Mouse (Mus musculus) urinary bladder, postnatal 36 days (tissue): ENCODE measurements around the gene Tars2.
A peak's percentile ranks its signal among the peaks of the same experiment; 100 is the strongest.

Source experiments
- DNase-seq, 2 experiments: peaks; one replicate each; pipeline ENCODE4 v3.0.0; 2022; ENCODE audit warnings: low spot score in 2 of 2, mixed read lengths in 1 of 2

The Tars2 gene

DNA sequence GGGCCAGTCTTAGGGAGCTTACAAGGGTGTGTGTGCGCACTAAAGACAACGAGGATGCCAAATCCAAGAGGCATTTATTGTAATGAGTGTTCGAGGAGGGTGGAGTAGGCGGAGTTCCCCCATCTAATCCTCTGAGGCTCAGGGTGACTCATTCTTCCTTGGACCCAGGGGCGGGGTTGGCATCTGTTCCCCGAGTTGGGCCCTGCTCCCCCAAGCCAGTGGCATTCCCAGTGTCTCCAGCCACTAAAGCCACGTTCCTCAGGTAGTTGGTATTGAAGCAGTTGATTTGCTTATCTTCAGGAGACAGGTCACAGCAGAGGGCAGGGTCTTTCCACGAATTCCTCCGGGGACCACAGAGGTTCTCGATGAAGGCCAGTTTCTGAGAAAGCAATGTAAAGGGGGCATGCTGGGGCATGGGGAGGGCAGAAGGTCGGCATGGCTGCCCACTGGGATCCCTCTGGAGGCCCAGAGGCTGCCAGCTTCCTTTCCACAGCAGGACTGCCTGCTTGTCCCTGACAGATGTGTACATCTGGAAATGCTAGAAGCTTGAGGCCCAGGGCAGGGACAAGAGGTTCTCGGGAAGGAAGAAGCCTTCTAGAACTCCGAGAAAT, 25.8 kb downstream of the Tars2 start:
- DNase-seq: peak; percentile 62 to 66

DNA sequence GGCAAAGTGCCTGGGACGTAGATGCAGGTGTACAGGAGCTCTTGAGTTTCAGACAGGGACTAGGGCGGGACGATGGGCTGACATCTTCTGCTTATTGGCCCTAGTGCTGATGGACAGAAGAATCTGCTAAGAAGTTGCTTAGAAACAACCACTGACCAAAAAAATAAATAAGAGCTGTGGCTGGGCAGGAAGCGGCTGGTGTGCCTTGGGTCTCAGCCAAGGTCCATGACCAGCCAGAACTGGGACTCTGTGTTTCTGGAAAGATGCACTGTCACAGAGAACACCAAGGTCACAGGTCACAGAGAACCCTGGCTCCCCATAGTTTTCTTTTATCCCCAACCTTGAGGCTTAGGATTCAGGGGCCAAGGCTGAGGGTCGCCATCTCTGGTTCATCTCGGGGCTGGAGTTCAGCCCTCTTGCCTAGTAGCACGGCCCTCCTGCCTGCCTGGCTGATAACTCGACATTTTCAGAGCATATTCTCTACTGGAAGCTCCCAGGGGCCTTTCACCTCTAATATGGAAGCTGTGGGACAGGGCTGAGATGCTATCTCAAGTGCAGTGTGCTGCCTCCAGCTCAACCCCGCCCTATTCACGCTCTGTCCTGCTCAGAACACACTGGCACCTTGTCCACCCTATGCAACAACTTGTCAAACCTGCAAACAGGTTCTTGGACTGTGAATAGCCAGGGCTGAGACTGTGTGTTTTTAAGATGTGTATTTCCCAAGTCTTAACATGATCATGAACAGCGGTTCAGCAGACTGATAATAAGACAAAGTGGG, 27.1 kb downstream of the Tars2 start:
- peak; percentile 45 to 55 for DNase-seq

DNA sequence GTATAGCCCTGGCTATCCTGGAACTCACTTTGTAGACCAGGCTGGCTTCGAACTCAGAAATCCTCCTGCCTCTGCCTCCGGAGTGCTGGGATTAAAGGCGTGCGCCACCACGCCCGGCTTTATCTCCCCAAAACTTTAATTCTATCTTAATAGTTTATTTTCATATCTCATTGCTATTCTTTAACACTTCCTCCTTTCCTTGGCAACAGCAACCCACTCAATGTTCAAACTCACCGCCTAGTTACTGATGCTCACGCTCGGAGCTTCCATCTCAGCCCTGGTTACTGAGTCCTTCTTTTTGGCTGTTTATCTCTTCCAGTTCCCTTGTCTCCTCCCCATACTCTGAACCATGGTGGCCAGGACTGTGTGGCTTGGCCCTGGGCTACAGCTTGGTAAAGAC, 27.7 kb downstream of the Tars2 start:
- no peak for DNase-seq

DNA sequence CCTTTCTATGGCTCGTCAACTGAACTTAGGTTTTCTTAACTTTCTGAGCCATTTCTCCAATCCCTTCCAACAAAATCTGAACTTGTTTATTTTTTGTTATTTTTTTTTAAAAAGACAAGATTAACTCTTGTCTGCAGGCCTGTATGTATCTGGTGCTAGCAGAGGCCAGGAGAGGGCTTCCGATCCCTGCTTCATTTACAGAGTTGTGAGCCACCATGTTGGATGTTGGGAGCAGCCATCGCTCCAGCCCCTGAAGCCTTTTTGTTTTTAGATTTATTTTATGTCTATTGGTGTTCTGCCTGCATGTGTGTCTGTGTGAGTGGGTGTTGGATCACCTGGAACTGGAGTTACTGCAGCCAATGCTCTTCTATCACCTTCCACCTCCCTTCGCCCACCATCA, 28.2 kb downstream of the Tars2 start:
- no peak for DNase-seq

DNA sequence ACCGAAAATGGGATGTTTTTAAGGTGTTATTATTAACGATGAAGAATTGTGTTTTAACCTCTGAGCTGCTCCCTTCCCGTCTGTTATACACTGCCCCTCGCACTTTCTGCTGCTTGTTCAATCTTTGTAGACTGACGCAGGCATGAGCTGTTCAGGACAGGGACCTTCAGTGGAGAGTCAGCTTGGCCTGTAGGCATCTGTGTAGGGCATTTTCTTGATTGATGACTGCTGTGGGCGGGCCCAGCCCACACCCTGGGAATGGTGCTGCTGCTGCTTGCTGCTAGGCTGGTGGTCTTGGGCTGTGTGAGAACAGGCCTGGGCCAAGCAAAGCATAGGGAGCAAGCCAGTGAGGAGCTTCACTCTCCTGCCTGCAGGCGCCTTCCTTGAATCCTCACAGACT, 29.6 kb downstream of the Tars2 start:
- no peak for DNase-seq

DNA sequence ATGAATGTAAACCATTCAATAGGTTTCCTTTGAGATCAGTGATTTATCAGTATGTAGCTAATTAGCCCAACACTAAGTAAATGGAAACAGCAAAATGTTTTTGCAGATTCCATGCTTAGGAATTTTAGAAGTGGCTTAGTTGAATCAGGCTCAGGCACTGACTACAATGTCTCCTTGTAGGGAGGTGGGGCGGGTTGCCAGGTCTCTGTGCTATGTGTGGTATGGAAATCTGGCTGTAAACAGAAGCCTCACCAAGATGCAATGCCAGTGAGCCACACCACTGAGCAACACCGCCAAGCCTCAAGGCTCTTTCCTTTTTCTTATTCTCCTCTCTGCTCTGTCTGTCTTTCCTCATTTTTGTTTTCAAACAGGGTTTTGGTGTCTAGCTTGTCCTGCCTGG, 31.1 kb downstream of the Tars2 start:
- DNase-seq: no peak

DNA sequence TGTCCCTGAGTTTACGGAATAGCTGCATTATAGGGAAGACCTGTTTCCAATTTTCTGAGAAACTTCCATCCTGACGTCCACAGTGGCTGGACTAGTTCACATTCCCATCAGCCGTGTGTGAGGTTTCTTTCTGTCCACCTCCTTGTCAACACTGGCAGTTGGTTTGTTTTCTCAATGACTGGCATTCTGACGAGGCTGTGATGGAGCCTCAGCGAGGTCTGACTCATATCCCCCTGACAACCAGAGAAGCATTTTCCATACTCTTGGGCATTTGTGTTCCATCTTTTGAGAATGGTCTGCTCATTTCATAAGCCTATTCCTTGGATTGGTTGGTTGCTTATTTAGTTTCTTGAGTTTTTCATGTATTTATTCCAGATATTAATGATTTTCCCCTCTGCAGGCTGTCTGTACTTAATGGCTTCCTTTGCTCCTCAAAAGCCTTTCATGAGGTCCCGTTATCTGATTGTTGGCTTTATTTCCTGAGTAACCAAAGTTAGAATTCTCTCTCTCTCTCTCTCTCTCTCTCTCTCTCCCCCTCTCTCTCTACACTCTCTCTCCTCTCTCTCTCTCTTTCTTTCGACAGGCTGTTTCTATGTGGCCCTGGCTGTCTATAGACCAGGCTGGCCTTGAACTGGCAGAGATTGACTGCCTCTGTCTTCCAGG, 33.2 kb downstream of the Tars2 start:
- DNase-seq: no peak

DNA sequence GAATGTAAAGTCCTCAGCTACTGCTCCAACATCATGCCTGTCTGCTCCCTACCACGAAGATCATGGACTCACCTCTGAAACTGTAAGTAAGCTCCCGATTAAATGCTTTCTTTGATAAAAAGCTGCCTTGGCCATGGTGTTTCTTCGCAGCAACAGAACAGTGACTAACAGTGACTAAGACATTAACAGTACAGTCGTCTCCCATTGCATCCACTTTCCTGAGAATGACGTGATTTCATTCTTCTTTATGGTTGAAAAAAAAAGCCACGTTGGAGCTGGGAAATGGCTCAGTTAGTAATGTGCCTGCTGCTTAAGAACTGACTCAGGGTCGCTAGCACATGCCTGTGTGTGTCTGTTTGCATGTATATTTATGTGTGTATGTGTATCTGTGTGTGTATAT, 34.1 kb downstream of the Tars2 start:
- DNase-seq: no peak

DNA sequence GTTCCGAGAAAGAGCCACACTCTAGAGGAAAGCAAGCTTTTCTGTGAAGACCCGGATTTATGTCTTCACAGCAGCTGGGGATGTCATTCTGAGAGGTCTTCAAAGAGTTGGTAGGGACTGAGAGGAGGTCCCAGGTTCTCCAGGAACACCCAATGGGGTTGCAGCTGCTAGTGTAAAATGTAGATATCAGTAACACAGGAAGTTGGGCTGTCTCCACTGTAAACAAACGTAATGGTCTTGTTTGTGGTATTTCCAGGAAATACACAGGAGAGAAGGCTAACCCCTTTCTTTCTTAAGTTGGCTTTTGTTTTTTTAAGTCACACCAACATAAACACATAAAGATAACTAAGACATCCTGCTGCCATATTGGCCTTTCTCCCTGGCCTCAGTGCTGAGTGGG, 37.6 kb downstream of the Tars2 start:
- no peak for DNase-seq

DNA sequence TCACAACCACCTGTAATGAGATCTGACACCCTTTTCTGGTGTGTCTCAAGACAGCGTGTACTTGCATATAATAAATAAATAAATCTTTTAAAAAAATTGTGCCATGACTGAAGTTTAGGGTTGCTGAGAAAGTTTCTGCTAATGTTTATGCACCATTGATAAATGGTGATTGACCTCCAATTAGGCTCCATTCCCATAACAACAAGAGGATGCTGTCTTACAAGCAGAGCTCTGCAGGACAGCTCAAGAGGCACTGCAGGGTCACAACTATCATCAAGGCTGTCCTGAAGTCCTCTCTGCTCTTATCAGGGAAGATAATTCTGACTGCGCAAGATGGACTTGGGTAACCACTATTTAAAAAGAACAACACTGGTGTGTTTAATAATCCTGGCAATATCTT, 41.9 kb downstream of the Tars2 start:
- DNase-seq: no peak

DNA sequence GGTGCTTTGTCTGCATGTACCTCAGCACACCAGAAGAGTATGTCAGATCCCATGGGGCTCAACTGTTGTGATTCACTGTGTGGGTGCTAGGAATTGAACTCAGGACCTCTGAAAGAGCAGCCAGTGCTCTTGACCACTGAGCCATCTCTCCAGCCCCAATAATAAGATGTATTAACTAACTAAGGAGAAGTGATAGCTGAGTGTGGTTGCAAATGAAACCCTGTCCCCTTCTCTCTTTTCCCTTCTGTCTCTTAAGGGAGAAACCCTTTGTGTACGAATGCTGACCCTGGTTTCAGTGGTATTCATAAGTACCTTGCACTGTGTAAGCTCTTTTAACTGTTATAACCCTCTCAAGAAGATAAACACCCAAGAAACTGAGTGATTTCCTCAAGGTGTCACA, 43.9 kb downstream of the Tars2 start:
- DNase-seq: no peak

DNA sequence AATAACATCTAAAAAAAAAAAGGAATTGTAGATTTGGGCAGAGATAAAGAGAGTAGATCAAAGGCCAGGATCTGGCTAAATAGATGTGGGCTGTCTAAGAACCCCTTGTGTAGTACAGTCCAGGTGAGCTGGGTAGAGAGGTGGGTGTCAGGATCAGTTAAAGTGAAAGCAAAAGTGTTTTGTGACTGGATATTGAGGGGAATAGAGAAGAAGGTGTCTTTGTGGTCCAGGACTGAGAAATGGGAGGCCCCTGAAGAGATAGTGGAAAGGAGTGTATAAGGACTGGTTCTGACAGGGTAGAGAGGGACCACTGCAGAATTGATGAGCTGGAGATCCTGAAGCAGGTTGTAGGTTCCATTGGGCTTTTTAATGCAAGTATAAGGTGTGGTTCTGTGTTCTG, 50.0 kb downstream of the Tars2 start:
- DNase-seq: no peak

DNA sequence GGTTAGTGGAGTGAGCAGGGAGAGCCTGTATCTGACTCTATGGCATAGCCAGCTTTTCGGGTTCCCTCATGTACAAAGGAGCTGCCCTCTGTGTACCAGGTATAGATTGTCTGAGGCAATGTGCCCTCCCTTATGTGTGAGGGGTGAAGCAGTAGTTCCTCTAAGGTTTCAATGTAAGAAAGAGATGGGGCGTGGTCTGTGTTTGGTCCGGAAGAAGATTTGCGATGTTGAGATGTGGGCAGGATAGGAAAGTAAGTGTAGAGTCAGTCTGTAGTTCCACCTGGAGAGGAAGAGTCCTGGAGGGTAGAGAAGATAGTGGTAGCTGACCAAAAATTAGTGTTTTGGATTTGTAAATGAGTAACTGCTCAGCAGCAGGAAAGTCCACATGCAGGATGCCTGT, 51.0 kb downstream of the Tars2 start:
- DNase-seq: no peak

DNA sequence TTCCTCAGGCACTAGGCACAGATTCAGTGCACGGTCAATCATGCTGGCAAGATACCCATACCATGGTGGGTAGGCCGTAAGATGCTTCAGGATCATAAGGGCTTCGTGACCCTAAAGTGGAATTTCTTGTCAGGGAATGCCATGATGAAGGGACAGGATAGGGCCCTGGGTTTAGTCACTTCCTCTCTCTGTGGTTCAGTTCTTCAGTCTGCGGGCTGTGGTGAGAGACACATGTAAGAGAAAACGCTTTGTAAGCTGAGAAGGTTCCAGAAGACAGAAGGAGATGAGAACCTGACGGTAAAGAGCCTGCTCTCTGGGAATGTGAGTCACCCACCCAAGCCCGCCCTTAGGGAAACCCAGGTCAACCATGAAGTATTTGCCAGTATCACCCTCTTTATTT, 52.5 kb downstream of the Tars2 start:
- no peak for DNase-seq

DNA sequence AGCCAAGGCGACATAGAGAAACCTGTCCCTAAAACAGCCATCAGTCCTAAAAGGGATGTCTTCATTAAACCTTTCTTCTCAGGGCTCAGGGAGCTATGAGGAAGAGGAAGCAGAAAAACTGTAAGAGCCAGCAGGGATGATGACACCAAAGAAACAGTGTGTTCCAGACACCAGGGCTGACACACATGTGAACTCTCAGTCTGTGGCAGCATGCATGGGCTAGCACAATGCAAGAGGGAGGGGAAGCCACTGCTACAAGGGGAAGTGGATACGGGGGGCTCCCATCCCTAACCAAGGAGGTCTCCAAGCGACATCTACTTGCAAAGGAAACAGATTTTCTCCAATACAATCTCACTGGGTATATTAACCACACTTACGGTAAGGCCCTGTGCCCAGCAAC, 53.7 kb downstream of the Tars2 start:
- no peak for DNase-seq

DNA sequence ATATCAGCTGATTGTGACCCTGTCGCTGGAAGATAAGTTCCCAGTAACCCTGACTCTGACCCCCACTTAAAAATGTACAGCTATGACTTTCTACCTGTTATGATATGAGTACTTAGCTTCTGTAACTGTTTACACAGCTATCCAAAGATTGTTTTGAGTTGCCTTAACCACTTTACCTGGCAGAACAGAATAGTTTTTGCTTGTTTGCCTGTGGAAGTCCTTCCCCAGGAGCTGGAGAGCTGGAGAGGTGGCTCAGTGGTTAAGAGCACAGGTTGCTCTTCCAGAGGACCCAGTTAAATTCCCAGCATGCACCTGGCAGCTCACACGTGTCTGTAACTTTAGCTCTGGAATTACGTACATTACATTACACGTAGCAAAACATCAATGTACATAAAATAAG, 55.4 kb downstream of the Tars2 start:
- DNase-seq: no peak

DNA sequence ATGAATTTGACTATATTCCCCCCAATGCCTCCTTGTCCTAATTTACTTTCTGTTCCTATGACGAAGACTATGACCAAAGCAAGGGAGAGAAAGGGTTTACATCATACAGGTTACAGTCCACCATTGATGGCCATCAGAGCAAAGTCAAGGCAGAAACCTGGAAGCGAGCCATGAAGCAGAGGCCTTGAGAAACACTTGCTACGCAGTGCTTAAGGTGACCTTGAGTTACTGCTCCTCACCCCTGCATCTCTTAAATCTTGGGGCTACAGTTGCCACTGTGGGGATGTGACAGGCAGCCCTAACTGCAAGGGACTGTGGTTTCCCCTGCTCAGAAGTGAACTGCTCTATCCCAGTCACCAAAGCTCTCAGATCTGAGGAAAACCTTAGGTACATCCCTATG, 56.7 kb downstream of the Tars2 start:
- DNase-seq: no peak

DNA sequence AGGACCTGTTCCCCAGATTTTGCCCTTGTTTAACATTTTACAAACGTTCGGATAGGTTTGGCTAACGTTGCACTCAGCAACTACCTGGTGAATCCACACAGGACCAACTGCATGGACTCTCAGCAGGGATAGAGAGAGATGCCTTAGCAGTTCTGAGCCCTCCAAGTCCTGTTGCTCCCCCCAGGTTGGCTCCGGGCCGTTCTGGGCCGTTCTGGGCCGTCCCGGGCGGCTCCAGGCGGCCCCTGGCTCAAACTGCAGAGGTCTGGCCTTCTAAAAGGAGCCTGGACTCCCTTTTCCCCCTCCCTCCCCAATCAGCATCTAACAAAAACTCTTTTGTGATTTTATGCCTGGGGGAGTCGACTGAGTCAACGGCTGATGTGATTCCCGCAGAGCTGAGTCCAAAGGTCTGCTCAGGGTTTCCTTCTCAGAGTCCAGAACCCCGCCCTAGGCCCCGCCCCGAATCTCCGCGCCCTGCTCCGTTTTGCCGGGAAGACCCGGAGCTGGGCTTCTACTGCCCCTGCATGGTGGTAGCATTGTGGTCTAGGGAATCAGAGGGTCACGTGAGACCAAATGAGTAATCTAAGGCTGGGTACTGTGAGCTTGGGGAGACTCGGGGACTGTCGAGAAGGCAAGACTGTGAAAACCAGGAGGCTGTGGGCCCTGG, 58.0 kb downstream of the Tars2 start:
- DNase-seq: peak; percentile 54 to 83

DNA sequence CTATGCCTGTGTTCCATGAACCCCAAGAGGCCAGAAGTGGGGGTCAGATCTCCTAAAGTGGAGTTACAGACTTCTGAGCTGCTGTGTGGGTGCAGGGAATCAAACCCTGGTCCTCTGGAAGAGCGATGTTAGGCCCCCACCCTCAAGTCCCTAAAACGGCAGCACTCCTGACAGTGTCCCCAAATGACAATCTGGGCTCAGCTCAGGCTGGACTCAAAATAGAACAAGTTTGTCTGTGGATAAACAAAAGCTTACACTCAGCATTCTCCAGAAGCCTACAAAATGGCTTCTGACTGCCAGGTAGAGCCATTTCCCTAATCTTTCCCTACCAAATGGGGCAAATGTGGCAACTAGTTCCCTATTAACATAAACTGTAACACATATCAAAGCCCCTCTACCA, 58.9 kb downstream of the Tars2 start:
- DNase-seq: no peak

DNA sequence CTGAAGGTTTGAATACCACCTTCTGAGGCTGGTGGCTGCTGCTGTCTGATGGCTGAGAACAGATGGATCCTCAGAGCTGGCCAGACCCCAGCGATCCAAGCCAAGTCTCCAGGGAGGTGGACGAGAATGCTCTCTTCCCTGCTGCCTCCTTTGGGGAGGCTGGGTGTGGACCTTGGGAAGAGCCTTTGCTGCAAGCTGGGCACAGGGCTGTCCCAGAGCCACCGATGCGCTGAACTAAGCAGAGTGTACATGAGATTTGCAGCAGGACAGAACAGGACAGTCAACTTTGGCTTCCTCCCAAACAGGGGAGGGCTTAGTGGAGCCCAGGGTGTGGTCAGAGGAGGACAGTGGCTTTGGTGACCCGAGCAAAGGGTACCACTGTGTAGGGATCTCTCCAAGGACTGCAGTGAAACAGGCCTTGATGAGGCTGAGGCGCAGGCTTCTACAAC, 59.7 kb downstream of the Tars2 start:
- DNase-seq: no peak

DNA sequence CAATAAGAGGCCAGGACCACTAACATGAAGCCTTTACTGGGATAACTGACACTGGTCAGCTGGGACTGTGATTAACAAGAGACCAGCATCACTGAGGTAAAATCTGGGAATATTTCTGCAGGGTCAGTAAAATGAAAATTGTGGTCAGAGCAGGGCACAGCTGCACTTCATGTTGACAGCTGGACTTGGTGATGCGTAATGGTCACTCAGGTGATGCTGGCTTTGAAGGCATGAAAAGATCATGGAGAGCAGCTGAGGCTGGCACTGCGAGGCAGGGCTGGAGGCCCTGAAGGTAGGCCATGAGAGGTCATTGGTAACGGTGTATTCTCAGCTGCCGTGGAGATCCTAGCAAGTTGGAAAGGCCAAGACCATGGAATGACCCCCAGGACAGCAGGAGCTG, 61.7 kb downstream of the Tars2 start:
- DNase-seq: no peak

DNA sequence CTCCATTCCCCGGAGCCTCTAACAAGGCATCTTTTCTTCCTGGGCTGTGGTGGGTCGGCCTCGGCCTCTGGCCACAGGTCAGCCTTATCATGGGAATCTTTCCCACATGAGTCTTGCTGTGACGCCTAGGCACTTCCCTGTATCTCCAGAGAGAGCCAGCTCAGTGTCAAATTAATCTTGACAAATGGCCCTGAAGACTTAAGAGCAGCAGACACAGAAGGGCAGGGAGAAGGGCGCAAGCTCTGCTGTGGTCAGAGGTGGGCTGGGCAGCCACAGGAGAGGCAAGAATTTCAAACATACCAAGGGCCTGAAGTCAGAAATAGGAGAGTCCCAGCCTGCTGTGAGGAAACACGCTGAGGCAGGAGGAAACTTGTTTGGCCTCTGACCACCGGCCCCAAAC, 63.6 kb downstream of the Tars2 start:
- DNase-seq: peak; percentile 61 to 63

DNA sequence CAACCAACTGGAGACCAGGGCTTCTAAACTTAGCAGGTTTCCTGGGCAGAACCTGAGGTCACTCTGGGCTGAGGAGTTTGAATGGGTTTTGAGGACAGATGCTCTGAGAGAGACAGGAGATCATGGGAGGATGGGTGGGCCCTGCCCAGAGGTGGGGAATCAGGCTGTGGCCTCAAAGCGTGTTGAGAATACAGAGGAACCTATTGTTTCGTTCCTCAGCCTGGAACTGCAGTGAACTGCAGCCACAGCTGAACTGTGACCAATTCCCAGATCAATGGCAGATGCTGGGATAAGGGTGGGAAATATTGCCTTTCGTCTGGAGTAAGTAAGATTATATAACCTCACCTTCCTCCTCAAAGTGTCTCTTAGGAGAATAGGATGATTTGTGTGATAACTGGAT, 64.2 kb downstream of the Tars2 start:
- no peak for DNase-seq
